Mouse (Mus musculus): ENCODE results near the gene Id3. TPM values are rescaled to one million over a fixed set of nuclear protein-coding genes. Genes with fewer than 3 reads are reported as not detected.

The Id3 gene
- polyA plus RNA-seq, 1 experiment from 2014 or later = 208 TPM

- H3K4me2 ChIP-seq = no peak overlapping the region
- ATAC-seq (ENCODE audit: low FRiP score, low read depth) = no peak
- H3K27me3 ChIP-seq = no peaks in the 10 kb centered on the region
- no peak overlapping the region for H3K27ac ChIP-seq (replicated peaks)
- WGBS = 78% methylated on average over 10 of the region's 10 CpGs
- H3K4me3 ChIP-seq = no peak overlapping the region
- H3K9me3 ChIP-seq = no peaks in the 10 kb centered on the region
- H3K36me3 ChIP-seq = no peaks in the 10 kb centered on the region
- no peak overlapping the region for H3K9ac ChIP-seq
- H3K4me1 ChIP-seq (replicated peaks) = peaks cover 2% of the 10 kb centered on the region
Measured at GRCm38 (mm10) chr4:136109941-136110900, 33.1 kb upstream of the Id3 start.

- ATAC-seq (ENCODE audit: low FRiP score, low read depth) = no peak
- WGBS = 80% methylated on average over 5 of the region's 5 CpGs
- no peak overlapping the region for H3K4me2 ChIP-seq
Measured at GRCm38 (mm10) chr4:136112344-136112743, 31.0 kb upstream of the Id3 start.

GRCm38 (mm10) chr4:136114747-136115146 is 28.6 kb upstream of the Id3 start:
- no peaks in the 10 kb centered on the region for H3K9me3 ChIP-seq
- no peaks in the 10 kb centered on the region for H3K27me3 ChIP-seq
- no peaks in the 10 kb centered on the region for H3K4me1 ChIP-seq (replicated peaks)
- no peak overlapping the region for H3K4me3 ChIP-seq
- H3K4me2 ChIP-seq = no peak overlapping the region
- H3K27ac ChIP-seq (replicated peaks) = no peak overlapping the region
- 76% methylated on average over 5 of the region's 5 CpGs for WGBS
- no peak for ATAC-seq (ENCODE audit: low FRiP score, low read depth)
- H3K36me3 ChIP-seq = no peaks in the 10 kb centered on the region
- H3K9ac ChIP-seq = no peak overlapping the region

More at GRCm38 (mm10) chr4:136112344-136112743, 31.0 kb upstream of the Id3 start:
- Histone ChIP-seq H3K36me3 (no peaks in the 10 kb centered on the region), H3K27me3 (no peaks in the 10 kb centered on the region), H3K9ac (no peak overlapping the region), H3K27ac (replicated peaks) (no peak overlapping the region), H3K4me1 (replicated peaks) (no peaks in the 10 kb centered on the region), H3K9me3 (no peaks in the 10 kb centered on the region), H3K4me3 (no peak overlapping the region)

GRCm38 (mm10) chr4:136117022-136117421 is 26.3 kb upstream of the Id3 start:
- Histone ChIP-seq H3K4me2 (no peak overlapping the region), H3K9ac (no peak overlapping the region), H3K4me1 (replicated peaks) (no peaks in the 10 kb centered on the region), H3K4me3 (no peak overlapping the region), H3K36me3 (no peaks in the 10 kb centered on the region), H3K9me3 (no peaks in the 10 kb centered on the region), H3K27ac (replicated peaks) (no peak overlapping the region), H3K27me3 (no peaks in the 10 kb centered on the region)
- whole genome bisulfite sequencing = 72% methylated on average over 13 of the region's 13 CpGs
- no peak for ATAC-seq (ENCODE audit: low FRiP score, low read depth)

GRCm38 (mm10) chr4:136120041-136120440 is 23.3 kb upstream of the Id3 start:
- H3K4me1 ChIP-seq (replicated peaks) = no peaks in the 10 kb centered on the region
- H3K9me3 ChIP-seq = no peaks in the 10 kb centered on the region
- H3K27ac ChIP-seq (replicated peaks) = no peak overlapping the region
- H3K36me3 ChIP-seq = no peaks in the 10 kb centered on the region
- no peak overlapping the region for H3K4me3 ChIP-seq
- ATAC-seq (ENCODE audit: low FRiP score, low read depth) = no peak
- H3K9ac ChIP-seq = no peak overlapping the region
- WGBS = 41% methylated on average over 16 of the region's 16 CpGs
- H3K27me3 ChIP-seq = no peaks in the 10 kb centered on the region
- H3K4me2 ChIP-seq = no peak overlapping the region

GRCm38 (mm10) chr4:136121158-136121557 is 22.1 kb upstream of the Id3 start:
- Histone ChIP-seq H3K9me3 (no peaks in the 10 kb centered on the region), H3K36me3 (no peaks in the 10 kb centered on the region), H3K27ac (replicated peaks) (no peak overlapping the region), H3K4me1 (replicated peaks) (no peaks in the 10 kb centered on the region), H3K4me2 (no peak overlapping the region), H3K9ac (no peak overlapping the region), H3K4me3 (no peak overlapping the region), H3K27me3 (no peaks in the 10 kb centered on the region)
- WGBS = 96% methylated on average over 3 of the region's 3 CpGs
- no peak for ATAC-seq (ENCODE audit: low FRiP score, low read depth)

- no peak overlapping the region for H3K4me3 ChIP-seq
- WGBS = 85% methylated on average over 7 of the region's 7 CpGs
- H3K9me3 ChIP-seq = no peaks in the 10 kb centered on the region
- no peaks in the 10 kb centered on the region for H3K36me3 ChIP-seq
- ATAC-seq (ENCODE audit: low FRiP score, low read depth) = no peak
- H3K4me1 ChIP-seq (replicated peaks) = no peaks in the 10 kb centered on the region
- H3K9ac ChIP-seq = no peak overlapping the region
- H3K27ac ChIP-seq (replicated peaks) = no peak overlapping the region
- no peak overlapping the region for H3K4me2 ChIP-seq
- no peaks in the 10 kb centered on the region for H3K27me3 ChIP-seq
Measured at GRCm38 (mm10) chr4:136121844-136122468, 21.3 kb upstream of the Id3 start.

GRCm38 (mm10) chr4:136123111-136123791 is 20.0 kb upstream of the Id3 start:
- Histone ChIP-seq H3K4me3 (no peak overlapping the region), H3K4me2 (no peak overlapping the region), H3K9ac (no peak overlapping the region), H3K36me3 (no peaks in the 10 kb centered on the region), H3K27me3 (no peaks in the 10 kb centered on the region), H3K9me3 (no peaks in the 10 kb centered on the region), H3K4me1 (replicated peaks) (no peaks in the 10 kb centered on the region), H3K27ac (replicated peaks) (no peak overlapping the region)
- WGBS = 79% methylated on average over 8 of the region's 8 CpGs
- ATAC-seq (ENCODE audit: low FRiP score, low read depth) = no peak

GRCm38 (mm10) chr4:136123792-136124161 is 19.5 kb upstream of the Id3 start:
- 89% methylated on average over 3 of the region's 3 CpGs for WGBS
- no peaks in the 10 kb centered on the region for H3K27me3 ChIP-seq
- H3K4me1 ChIP-seq (replicated peaks) = no peaks in the 10 kb centered on the region
- no peaks in the 10 kb centered on the region for H3K36me3 ChIP-seq
- no peak overlapping the region for H3K4me3 ChIP-seq
- no peak overlapping the region for H3K4me2 ChIP-seq
- H3K9ac ChIP-seq = no peak overlapping the region
- H3K27ac ChIP-seq (replicated peaks) = no peak overlapping the region
- no peaks in the 10 kb centered on the region for H3K9me3 ChIP-seq
- no peak for ATAC-seq (ENCODE audit: low FRiP score, low read depth)

- Histone ChIP-seq H3K27ac (replicated peaks) (no peak overlapping the region), H3K4me2 (no peak overlapping the region), H3K27me3 (no peaks in the 10 kb centered on the region), H3K36me3 (no peaks in the 10 kb centered on the region), H3K4me1 (replicated peaks) (no peaks in the 10 kb centered on the region), H3K9ac (no peak overlapping the region), H3K4me3 (no peak overlapping the region), H3K9me3 (no peaks in the 10 kb centered on the region)
- ATAC-seq (ENCODE audit: low FRiP score, low read depth) = no peak
- WGBS = 97% methylated on average over 4 of the region's 4 CpGs
Measured at GRCm38 (mm10) chr4:136124581-136124980, 18.7 kb upstream of the Id3 start.

GRCm38 (mm10) chr4:136125458-136125857 is 17.8 kb upstream of the Id3 start:
- Histone ChIP-seq H3K4me1 (replicated peaks) (no peaks in the 10 kb centered on the region), H3K27me3 (no peaks in the 10 kb centered on the region), H3K9ac (no peak overlapping the region), H3K4me2 (no peak overlapping the region), H3K36me3 (no peaks in the 10 kb centered on the region), H3K27ac (replicated peaks) (no peak overlapping the region), H3K4me3 (no peak overlapping the region), H3K9me3 (no peaks in the 10 kb centered on the region)
- WGBS = 88% methylated on average over 11 of the region's 11 CpGs
- no peak for ATAC-seq (ENCODE audit: low FRiP score, low read depth)

- Histone ChIP-seq H3K4me1 (replicated peaks) (no peaks in the 10 kb centered on the region), H3K9ac (no peak overlapping the region), H3K27ac (replicated peaks) (no peak overlapping the region), H3K9me3 (no peaks in the 10 kb centered on the region), H3K27me3 (no peaks in the 10 kb centered on the region), H3K36me3 (no peaks in the 10 kb centered on the region), H3K4me2 (no peak overlapping the region), H3K4me3 (no peak overlapping the region)
- 80% methylated on average over 5 of the region's 5 CpGs for WGBS
- ATAC-seq (ENCODE audit: low FRiP score, low read depth) = no peak
Measured at GRCm38 (mm10) chr4:136126019-136126418, 17.3 kb upstream of the Id3 start.
